Mouse (Mus musculus) hindbrain, embryonic 12.5 days (tissue): ENCODE data around the gene Astn1. TPM values are rescaled to one million over a fixed set of nuclear protein-coding genes. Genes with fewer than 3 reads are reported as not detected.
A peak's percentile ranks its signal among the peaks of the same experiment; 100 is the strongest.

Experiments
- ATAC-seq: fragments of 200-750 bp; cut with Nextera tagmentation; 2 replicates; pipeline ENCODE4 v1.8.0; 2017; ENCODE audit warnings: moderate TSS enrichment; ENCODE audit not compliant: low FRiP score
- H3K27ac ChIP-seq: fragments of 300-500 bp; sonication (generic); 2 replicates; pipeline ENCODE4 v1.5.1; 2016; ENCODE audit warnings: mild to moderate bottlenecking
- H3K27me3 ChIP-seq: fragments of 300-500 bp; sonication (generic); 2 replicates; pipeline ENCODE4 v1.6.1; 2016; ENCODE audit warnings: mild to moderate bottlenecking
- H3K36me3 ChIP-seq: fragments of 300-500 bp; sonication (generic); 2 replicates; pipeline ENCODE4 v1.6.1; 2016; ENCODE audit warnings: mild to moderate bottlenecking
- H3K4me1 ChIP-seq: fragments of 300-500 bp; sonication (generic); 2 replicates; pipeline ENCODE4 v1.6.1; 2016
- H3K4me2 ChIP-seq: fragments of 300-500 bp; sonication (generic); replicated peaks from 2 replicates; pipeline ENCODE4 v1.6.1; 2016; ENCODE audit warnings: mild to moderate bottlenecking
- H3K4me3 ChIP-seq: fragments of 300-500 bp; sonication (generic); 2 replicates; pipeline ENCODE4 v1.5.1; 2016; ENCODE audit warnings: mild to moderate bottlenecking
- H3K9ac ChIP-seq: fragments of 300-500 bp; sonication (generic); 2 replicates; pipeline ENCODE4 v1.6.1; 2016; ENCODE audit warnings: mild to moderate bottlenecking, moderate library complexity
- H3K9me3 ChIP-seq: fragments of 300-500 bp; sonication (generic); replicated peaks from 2 replicates; pipeline ENCODE4 v1.6.1; 2016; ENCODE audit warnings: mild to moderate bottlenecking
- WGBS: fragments of 180-500 bp; shearing (Covaris S2); methylation state at CpG from one replicate; pipeline ENCODE4 v1.1.7; 2016; 5-methylcytosine and 5-hydroxymethylcytosine counted together
- polyA plus RNA-seq: library from polyadenylated mRNA; unstranded; fragments of >200 nt; fragmentation: Nextera tagmentation; extraction: Ambion mirVana; gene quantifications from 2 replicates; pipeline ENCODE4 v1.2.1, GENCODE M21; 2016

Astn1 gene
- polyA plus RNA-seq, 1 experiment from 2014 or later: 22.4 TPM

- Histone ChIP-seq H3K27ac (no peak overlapping the region), H3K4me2 (no peak overlapping the region), H3K9me3 (no peaks in the 10 kb centered on the region), H3K27me3 (no peaks in the 10 kb centered on the region), H3K4me3 (no peak overlapping the region), H3K4me1 (peaks cover 10% of the 10 kb centered on the region), H3K36me3 (peaks cover 15% of the 10 kb centered on the region; the same call in 1 of the 2 replicates), H3K9ac (no peak overlapping the region)
- peak; percentile 54; the same call in 1 of the 2 replicates for ATAC-seq
- WGBS: 30% methylated on average over 4 of the region's 4 CpGs
Measured at GRCm38 (mm10) chr1:158501019-158501418, 138.9 kb downstream of the Astn1 start.

DNA sequence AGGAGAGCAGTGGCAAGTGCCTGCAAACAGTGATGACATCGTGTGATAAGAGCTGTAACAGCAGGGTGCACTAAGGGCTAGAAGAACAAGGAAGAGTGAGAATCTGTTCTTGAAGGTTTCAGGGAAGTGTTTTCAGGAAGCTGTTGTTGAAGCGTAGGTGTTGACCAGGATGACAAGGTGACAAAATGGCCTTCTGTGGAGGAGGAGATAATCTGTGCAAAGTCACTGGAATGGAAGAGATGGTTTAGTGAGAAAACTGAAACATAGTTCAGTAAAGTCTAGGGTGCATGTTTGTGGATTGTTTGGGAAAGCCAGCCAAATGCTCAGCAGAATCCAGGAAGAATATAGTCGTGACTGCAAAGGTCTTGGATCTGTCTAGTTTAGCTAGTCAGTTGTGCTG lies 145.5 kb downstream of the Astn1 start:
- ATAC-seq: no peak
- Histone ChIP-seq H3K9me3 (no peaks in the 10 kb centered on the region), H3K36me3 (peaks cover 39% of the 10 kb centered on the region), H3K27ac (no peak overlapping the region), H3K9ac (no peak overlapping the region), H3K4me2 (no peak overlapping the region), H3K27me3 (no peaks in the 10 kb centered on the region), H3K4me1 (no peaks in the 10 kb centered on the region), H3K4me3 (no peak overlapping the region)
- WGBS: 72% methylated on average over 3 of the region's 3 CpGs

DNA sequence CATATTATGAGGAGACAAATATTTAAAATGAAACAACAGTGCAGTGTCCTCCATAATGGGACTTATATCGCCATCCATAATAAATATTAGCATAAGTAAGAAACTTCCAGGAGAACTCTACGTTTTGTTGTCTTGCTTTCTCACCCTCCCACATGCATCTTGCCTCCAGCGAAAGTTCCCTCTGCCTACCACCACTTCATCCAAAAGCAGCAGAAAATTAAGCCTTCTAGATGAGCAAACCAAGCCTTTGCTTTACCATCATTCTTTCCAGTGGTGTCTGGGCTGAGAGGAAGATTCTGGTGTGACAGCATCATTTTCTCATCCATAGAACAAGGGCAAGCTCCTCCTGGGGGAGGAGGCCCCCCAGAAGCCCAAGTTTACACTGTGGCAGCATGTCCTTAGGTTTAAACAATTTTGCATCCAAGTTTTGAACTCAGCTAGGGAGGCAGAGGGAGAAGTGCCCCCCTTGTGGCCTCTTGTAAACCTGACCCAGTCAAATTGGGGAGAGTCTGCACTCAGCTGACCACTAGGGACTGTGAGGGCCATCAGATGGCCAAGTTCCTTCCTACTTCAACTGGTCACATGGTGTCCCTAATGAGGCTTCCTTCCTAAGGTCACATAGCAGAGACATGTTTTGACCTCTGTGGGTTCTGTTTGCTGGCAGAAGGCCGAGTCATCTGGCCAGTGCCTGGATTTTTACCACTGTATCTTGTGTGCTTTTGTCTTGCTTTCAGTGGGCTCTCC lies 147.2 kb downstream of the Astn1 start:
- Histone ChIP-seq H3K9ac (no peak overlapping the region), H3K36me3 (peaks cover 46% of the 10 kb centered on the region), H3K4me2 (no peak overlapping the region), H3K27me3 (no peaks in the 10 kb centered on the region), H3K9me3 (no peaks in the 10 kb centered on the region), H3K4me3 (no peak overlapping the region), H3K4me1 (no peaks in the 10 kb centered on the region), H3K27ac (no peak overlapping the region)
- ATAC-seq: no peak
- WGBS: 83% methylated on average over 4 of the region's 4 CpGs

DNA sequence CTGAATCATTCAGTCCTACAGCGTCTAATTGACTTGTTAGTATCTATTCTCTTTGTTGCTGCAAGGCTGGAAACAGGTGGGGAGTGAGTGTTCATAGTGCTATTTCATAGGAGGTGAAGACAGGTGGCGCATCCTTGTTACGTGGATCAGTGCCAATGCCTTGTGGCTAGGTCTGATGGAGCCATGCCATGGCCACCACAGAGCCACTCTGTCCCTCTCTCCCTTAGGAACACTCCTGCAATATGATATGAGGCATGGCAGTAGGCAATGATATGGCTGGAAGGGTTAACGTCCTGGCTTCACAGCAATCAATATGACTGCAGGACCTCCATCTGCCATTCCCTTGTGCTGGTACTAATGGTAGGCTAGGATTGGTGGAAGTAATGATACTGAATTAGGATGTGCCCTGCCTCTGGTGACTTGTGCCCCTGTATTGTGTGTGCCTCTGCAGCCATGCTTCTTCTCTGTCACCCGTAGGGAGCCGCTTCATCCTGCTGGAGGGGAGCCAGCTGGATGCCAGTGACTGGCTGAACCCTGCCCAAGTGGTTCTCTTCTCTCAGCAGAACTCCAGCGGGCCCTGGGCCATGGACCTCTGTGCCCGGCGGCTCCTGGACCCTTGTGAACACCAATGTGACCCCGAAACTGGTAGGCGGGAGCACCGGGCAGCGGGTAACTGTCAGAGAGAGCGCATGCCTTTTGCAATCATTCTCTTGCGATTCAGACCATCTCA lies 148.6 kb downstream of the Astn1 start:
- no peak for ATAC-seq
- peaks cover 45% of the 10 kb centered on the region for H3K36me3 ChIP-seq
- H3K9ac ChIP-seq: no peak overlapping the region
- no peaks in the 10 kb centered on the region for H3K27me3 ChIP-seq
- no peak overlapping the region for H3K4me2 ChIP-seq
- H3K9me3 ChIP-seq: no peaks in the 10 kb centered on the region
- H3K4me1 ChIP-seq: no peaks in the 10 kb centered on the region
- H3K27ac ChIP-seq: no peak overlapping the region
- no peak overlapping the region for H3K4me3 ChIP-seq
- WGBS: 90% methylated on average over 15 of the region's 15 CpGs

DNA sequence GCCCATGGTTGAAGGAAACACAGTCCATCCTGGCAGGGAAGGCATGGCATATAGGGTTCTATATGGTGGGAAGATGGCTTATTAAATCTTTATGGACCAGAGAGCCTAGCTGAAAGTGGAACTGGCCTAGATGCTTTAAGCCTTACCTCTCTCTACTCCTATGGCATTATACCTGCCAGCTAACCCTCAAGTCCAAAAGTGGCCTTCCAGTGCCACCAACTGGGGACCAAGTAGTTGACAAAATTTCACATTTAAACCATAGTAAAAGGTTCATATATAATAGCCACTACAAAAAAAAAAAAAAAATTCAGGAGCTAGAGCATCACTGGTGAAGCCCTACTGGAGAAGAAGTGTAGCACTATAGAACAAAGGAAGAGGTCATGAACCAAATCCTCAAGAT lies 150.0 kb downstream of the Astn1 start:
- Histone ChIP-seq H3K9ac (no peak overlapping the region), H3K27me3 (no peaks in the 10 kb centered on the region), H3K4me2 (no peak overlapping the region), H3K4me1 (no peaks in the 10 kb centered on the region), H3K36me3 (peaks cover 39% of the 10 kb centered on the region), H3K4me3 (no peak overlapping the region), H3K27ac (no peak overlapping the region), H3K9me3 (no peaks in the 10 kb centered on the region)
- ATAC-seq: no peak

GRCm38 (mm10) chr1:158512636-158513035 lies 150.6 kb downstream of the Astn1 start:
- Histone ChIP-seq H3K36me3 (peaks cover 39% of the 10 kb centered on the region), H3K27me3 (no peaks in the 10 kb centered on the region), H3K4me2 (no peak overlapping the region), H3K9ac (no peak overlapping the region), H3K4me1 (no peaks in the 10 kb centered on the region), H3K9me3 (no peaks in the 10 kb centered on the region), H3K27ac (no peak overlapping the region), H3K4me3 (no peak overlapping the region)
- no peak for ATAC-seq
- WGBS: 88% methylated on average over 6 of the region's 6 CpGs

DNA sequence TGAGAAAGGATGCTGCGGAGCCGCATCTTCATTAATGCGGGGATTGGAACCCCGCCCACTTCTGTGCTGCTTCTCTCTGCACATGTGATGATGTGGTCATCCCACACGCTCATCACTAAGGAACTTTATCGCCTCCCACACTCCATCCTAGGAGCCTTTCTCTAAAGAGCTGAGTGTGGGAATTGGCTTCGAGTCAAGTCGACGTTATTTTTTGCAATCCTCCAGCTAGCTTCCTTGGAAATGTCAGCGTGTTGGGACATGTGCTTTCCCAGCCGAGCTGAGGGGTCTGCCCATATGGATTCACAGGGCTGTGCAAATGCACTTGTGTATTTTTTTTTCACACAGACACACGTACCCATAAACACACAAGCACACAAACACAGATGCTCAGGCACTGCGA lies 151.5 kb downstream of the Astn1 start:
- no peaks in the 10 kb centered on the region for H3K4me1 ChIP-seq
- H3K27me3 ChIP-seq: no peaks in the 10 kb centered on the region
- H3K4me3 ChIP-seq: no peak overlapping the region
- no peak for ATAC-seq
- peaks cover 35% of the 10 kb centered on the region for H3K36me3 ChIP-seq
- no peak overlapping the region for H3K9ac ChIP-seq
- no peak overlapping the region for H3K27ac ChIP-seq
- no peaks in the 10 kb centered on the region for H3K9me3 ChIP-seq
- WGBS: 90% methylated on average over 13 of the region's 13 CpGs
- H3K4me2 ChIP-seq: no peak overlapping the region

DNA sequence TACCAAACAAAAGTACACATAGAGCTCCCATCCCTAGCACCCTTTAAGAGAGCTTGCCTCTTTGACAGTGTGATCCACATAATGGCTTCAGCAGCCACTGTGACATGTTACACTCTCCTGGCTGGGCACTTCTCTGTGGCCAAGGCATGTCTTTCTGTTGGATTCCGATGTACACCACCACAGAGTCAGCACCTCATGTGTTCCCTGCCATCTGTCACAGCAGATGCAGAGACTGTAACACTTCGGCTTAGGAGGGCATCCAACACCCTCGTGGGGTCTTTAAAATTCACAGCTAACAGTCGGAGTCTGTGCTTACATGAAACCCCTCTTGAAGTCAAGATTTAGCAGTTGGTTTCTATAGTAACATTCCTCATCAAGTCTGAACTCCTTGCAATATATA lies 154.5 kb downstream of the Astn1 start:
- Histone ChIP-seq H3K4me1 (no peaks in the 10 kb centered on the region), H3K4me3 (no peak overlapping the region), H3K27me3 (no peaks in the 10 kb centered on the region), H3K36me3 (peaks cover 25% of the 10 kb centered on the region; the same call in 1 of the 2 replicates), H3K9ac (no peak overlapping the region), H3K4me2 (no peak overlapping the region), H3K27ac (no peak overlapping the region), H3K9me3 (no peaks in the 10 kb centered on the region)
- WGBS: 84% methylated on average over 4 of the region's 4 CpGs
- ATAC-seq: no peak

DNA sequence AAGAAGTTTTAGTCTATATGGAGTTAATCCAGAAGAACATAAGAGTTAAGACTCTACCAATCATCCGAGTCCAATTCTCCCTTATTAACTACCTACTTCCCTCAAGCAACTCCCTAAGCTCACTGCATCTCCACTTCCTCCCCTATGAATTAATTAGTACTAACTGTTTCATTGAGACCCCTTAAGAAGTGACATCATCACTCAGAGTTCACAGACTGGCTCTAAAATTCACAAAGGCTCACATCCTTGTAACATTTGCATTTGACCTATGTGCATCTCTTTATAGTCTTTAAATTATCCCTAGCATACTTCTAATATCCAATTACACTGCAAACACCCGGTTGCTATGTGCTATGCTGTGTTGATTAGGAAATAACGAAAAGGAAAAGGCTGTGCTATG lies 174.1 kb downstream of the Astn1 start:
- Histone ChIP-seq H3K4me3 (no peak overlapping the region), H3K36me3 (no peaks in the 10 kb centered on the region), H3K4me1 (peaks cover 8% of the 10 kb centered on the region; the same call in 1 of the 2 replicates), H3K27ac (no peak overlapping the region), H3K4me2 (no peak overlapping the region), H3K9ac (no peak overlapping the region), H3K9me3 (no peaks in the 10 kb centered on the region), H3K27me3 (no peaks in the 10 kb centered on the region)
- ATAC-seq: no peak
- WGBS: 55% methylated on average over 3 of the region's 3 CpGs

DNA sequence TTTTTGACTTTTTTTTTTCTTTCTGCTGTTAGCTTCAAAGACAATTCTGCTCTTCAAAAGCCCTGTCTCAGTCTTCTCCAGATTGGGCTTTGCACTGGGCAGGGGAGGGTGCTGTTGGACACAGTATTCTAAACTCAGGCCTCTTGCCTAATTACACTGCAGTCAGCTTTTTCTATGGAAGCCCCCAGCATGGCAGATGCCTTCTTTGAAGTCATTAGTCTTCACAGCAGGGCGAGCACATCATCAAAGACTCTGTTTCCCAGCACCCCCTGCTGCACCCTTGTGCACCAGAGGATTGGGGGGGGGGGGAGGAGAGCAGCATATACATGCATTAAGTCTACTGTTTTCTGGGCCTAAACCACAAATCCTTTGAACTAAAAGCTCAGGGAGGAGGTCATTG lies 174.8 kb downstream of the Astn1 start:
- Histone ChIP-seq H3K4me3 (no peak overlapping the region), H3K27me3 (no peaks in the 10 kb centered on the region), H3K36me3 (no peaks in the 10 kb centered on the region), H3K27ac (no peak overlapping the region), H3K9me3 (no peaks in the 10 kb centered on the region), H3K4me1 (peaks cover 8% of the 10 kb centered on the region; the same call in 1 of the 2 replicates), H3K4me2 (no peak overlapping the region), H3K9ac (no peak overlapping the region)
- 10% methylated on average over 1 of the region's 1 CpGs for WGBS
- ATAC-seq: no peak

- Histone ChIP-seq H3K36me3 (no peaks in the 10 kb centered on the region), H3K4me1 (peaks cover 14% of the 10 kb centered on the region), H3K4me3 (no peak overlapping the region), H3K4me2 (no peak overlapping the region), H3K27me3 (no peaks in the 10 kb centered on the region), H3K27ac (no peak overlapping the region), H3K9ac (no peak overlapping the region), H3K9me3 (no peaks in the 10 kb centered on the region)
- 90% methylated on average over 4 of the region's 4 CpGs for WGBS
- no peak for ATAC-seq
Measured at GRCm38 (mm10) chr1:158545095-158545494, 183.0 kb downstream of the Astn1 start.

GRCm38 (mm10) chr1:158546513-158546912 lies 184.4 kb downstream of the Astn1 start:
- 45% methylated on average over 4 of the region's 4 CpGs for WGBS
- no peak for ATAC-seq
- H3K27ac ChIP-seq: no peak overlapping the region

More at GRCm38 (mm10) chr1:158546513-158546912, 184.4 kb downstream of the Astn1 start:
- Histone ChIP-seq H3K4me1 (peaks cover 14% of the 10 kb centered on the region), H3K9me3 (no peaks in the 10 kb centered on the region), H3K4me2 (no peak overlapping the region), H3K9ac (no peak overlapping the region), H3K36me3 (peaks cover 4% of the 10 kb centered on the region; the same call in 1 of the 2 replicates), H3K4me3 (no peak overlapping the region), H3K27me3 (no peaks in the 10 kb centered on the region)
